Mouse (Mus musculus) megakaryocyte progenitor cell, adult 5-6 weeks (primary cell): ENCODE results near the gene Ajap1. TPM values are rescaled to one million over a fixed set of nuclear protein-coding genes. Genes with fewer than 3 reads are reported as not detected.

Experiments used
- ATAC-seq: replicated peaks from 2 replicates; pipeline ENCODE4 v1.8.0; 2016; ENCODE audit warnings: mild to moderate bottlenecking, moderate TSS enrichment, inconsistent platforms; ENCODE audit not compliant: poor library complexity
- total RNA-seq, 2 experiments: library from RNA; stranded (forward) in 1 of 2; stranded (reverse) in 1 of 2; fragments of 157-497, 149-512 nt in 1 of 2; fragments of 200-1000 nt in 1 of 2; gene quantifications; 2 replicates each; pipeline versions ENCODE4 v1.2.3 to v1.2.4; 2015 to 2017

The Ajap1 gene
- total RNA-seq, 2 experiments from 2014 or later, result not detected

- ATAC-seq, result no peak
Observed at GRCm38 (mm10) chr4:153358243-153358550, 124.4 kb downstream of the Ajap1 start.

DNA sequence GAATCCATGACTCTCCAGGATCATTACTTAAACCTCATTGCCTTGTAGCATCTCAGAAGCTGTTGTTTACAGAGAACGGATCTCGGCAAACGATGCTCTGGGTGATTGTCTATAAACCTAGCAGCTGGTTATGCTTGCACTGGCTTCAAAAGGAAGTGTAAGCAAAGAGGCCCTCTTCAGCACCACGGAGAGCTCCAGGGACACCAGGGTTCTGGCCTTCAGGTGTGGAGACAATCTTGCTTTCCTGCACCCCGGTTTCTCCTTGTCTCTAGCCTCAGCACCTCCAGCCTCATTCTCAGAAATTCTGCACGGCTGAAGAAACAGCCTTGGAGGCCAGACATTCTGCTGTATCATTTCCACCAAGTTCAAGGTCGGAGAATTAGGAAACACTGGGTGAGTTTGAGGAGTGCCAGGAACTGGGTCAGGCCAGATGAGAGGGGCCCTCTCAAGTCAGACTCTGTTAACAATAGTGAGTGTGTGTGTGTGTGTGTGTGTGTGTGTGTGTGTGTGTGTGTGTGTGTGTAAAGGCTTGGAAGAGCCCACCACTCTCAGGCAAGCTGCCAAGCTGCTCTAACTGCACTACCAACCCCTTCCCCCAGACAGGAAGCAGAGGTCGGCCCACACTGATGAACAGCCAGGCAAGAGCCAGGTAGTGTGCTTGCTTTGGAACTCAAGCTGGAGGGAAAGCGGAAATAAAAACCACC is 124.9 kb downstream of the Ajap1 start:
- no peak for ATAC-seq

GRCm38 (mm10) chr4:153356236-153356635 is 126.4 kb downstream of the Ajap1 start:
- no peak for ATAC-seq

DNA sequence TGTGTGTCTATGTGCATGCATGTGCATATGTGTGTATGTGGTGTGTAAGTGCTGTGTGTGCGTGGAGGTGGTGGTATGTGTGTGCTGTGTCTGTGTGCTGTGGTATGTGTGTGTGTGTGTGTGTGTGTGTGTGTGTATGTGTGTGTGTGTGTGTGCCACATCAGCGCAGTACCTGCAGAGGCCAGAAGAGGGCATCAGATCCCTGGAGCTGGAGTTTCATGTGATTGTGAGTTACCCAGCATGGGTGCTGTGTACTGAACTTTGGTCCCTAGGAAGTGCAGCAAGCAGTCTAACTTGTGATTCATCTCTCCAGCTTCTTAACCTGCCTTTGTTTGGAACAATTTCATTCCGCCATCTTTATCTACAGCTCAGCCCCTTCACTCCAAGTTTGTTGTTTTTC is 137.6 kb downstream of the Ajap1 start:
- ATAC-seq, result no peak

- no peak for ATAC-seq
Observed at GRCm38 (mm10) chr4:153340887-153341286, 141.7 kb downstream of the Ajap1 start.

DNA sequence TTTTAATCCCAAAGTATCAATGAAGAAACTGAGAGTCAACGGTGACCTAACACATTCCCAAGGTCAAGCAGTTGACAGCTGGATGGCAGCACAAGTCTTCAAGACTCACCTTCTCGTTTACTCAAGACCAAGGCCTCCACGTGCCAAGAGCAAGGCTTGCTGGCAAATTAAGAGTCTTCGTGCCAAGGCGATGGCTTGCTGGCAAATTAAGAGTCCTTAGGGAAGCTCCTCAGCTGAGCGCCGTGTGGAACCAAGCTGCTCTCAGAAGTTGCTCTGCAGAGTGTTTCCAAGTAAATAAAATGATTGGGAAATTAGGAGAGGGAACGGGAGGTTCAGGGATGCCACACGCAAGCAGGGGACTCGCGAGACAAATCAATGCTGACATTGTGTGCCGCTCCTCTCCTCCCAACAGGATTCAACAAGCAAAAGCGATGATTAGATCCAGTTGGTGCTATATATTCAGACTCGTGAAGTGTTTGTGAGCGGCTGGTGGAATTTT is 147.3 kb downstream of the Ajap1 start:
- no peak for ATAC-seq

GRCm38 (mm10) chr4:153327809-153328208 is 154.8 kb downstream of the Ajap1 start:
- ATAC-seq, result no peak
